Mouse (Mus musculus) kidney, adult 8-10 months (tissue): Measurements from ENCODE around the gene Sub1.

ENCODE experiments used
- DNase-seq, 2 experiments: peaks; one replicate each; pipeline ENCODE4 v3.0.0; 2022

The Sub1 gene

GRCm38 (mm10) chr15:11965201-11965845, 31.5 kb downstream of the Sub1 start:
- DNase-seq, result no peak

- no peak for DNase-seq
These were observed 32.8 kb downstream of the Sub1 start for GRCm38 (mm10) chr15:11963791-11964525.

GRCm38 (mm10) chr15:11959716-11960115, 37.1 kb downstream of the Sub1 start:
- DNase-seq, result no peak

- DNase-seq, result no peak
These were observed 40.7 kb downstream of the Sub1 start for GRCm38 (mm10) chr15:11956129-11956528.

- DNase-seq, result no peak
These were observed 42.6 kb downstream of the Sub1 start for GRCm38 (mm10) chr15:11954190-11954589.

GRCm38 (mm10) chr15:11952159-11952558, 44.6 kb downstream of the Sub1 start:
- no peak for DNase-seq

- no peak for DNase-seq
These were observed 45.6 kb downstream of the Sub1 start for GRCm38 (mm10) chr15:11951181-11951580.

- no peak for DNase-seq
These were observed 46.6 kb downstream of the Sub1 start for GRCm38 (mm10) chr15:11950144-11950543.

GRCm38 (mm10) chr15:11949490-11949889, 47.3 kb downstream of the Sub1 start:
- DNase-seq, result no peak

- DNase-seq, result no peak
These were observed 55.9 kb downstream of the Sub1 start for GRCm38 (mm10) chr15:11940855-11941254.
